Mouse (Mus musculus) layer of hippocampus, postnatal 25 days (tissue): ENCODE results near the gene Npat. TPM values are rescaled to one million over a fixed set of nuclear protein-coding genes. Genes with fewer than 3 reads are reported as not detected.
A peak's percentile ranks its signal among the peaks of the same experiment; 100 is the strongest.

ENCODE experiments used
- DNase-seq, 2 experiments: peaks; one replicate each; pipeline ENCODE4 v3.0.0; 2022; ENCODE audit warnings: mixed read lengths in 2 of 2, low spot score in 1 of 2; ENCODE audit errors: extremely low spot score in 1 of 2
- total RNA-seq, 2 experiments: library from RNA; stranded (reverse); gene quantifications; 2 replicates each; pipeline ENCODE4 v1.2.3; 2021

Gene Npat
- 10 to 100 TPM; 15.6 to 17.5 TPM for total RNA-seq

DNA sequence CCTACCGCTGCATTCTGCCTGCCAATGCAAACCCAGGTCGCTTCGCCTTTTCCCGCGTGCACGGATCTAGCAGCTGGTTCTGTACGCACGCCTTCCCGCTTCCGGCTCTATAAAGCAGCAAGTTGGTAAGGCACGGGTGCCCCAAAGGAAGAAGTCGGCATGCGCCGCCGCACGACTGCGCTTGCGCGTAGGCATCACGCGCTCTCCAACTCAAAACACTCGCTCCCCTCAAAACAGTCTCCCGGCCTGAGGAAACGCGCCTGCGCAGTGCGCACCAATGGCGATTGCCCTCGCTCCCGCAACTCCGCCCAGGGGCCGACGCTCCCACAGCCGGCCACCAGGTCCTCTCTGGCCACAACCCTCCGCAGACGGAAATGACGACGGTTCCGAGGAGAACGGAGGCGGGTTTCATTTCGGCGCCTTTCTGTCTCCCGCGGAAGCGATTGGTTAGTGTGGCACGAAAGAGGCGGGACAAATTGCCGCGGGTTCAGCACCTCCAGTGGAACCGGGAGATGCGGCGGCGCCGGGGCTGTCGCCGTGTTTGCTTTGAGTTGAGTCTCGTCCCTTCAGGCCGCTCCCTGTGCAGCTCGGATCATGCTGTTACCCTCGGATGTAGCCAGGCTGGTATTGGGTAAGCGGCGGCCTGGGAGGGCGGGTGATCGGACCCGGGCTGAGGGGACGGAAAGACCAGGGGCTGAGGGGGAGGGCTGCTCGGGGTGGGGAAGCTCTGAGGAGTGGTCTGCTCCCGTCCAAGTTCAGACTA is at the start of gene Npat, which contains the start of gene Atm:
Npat (plus strand) TSS at position 490 of the 763 bp plus-strand sequence.
Atm (minus strand) TSS at position 183 of the 763 bp plus-strand sequence.
- DNase-seq: peak; percentile 97 to 98

DNA sequence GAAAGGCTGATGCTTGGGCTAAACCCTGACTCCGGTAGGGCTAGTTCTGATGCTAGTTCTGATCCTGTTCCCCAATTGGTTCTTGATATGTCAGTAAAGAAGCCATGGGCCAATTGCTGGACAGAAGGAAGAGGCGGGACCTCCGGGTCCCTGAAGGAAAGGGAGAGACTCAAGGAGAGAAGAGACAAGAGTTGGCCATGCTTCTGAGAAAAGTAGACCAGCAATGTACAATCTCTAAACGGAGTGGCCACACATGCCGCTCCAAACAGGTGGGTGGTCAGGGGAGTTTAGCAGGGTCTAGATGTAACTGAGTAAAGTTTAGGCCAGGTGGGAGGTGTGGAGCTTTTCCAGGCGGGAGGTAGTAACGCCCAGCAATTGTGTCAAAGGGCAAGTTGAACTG is 28.8 kb upstream of the Npat start:
- DNase-seq: no peak

- DNase-seq: no peak
Measured at GRCm38 (mm10) chr9:53514091-53514490, 22.8 kb upstream of the Npat start.

DNA sequence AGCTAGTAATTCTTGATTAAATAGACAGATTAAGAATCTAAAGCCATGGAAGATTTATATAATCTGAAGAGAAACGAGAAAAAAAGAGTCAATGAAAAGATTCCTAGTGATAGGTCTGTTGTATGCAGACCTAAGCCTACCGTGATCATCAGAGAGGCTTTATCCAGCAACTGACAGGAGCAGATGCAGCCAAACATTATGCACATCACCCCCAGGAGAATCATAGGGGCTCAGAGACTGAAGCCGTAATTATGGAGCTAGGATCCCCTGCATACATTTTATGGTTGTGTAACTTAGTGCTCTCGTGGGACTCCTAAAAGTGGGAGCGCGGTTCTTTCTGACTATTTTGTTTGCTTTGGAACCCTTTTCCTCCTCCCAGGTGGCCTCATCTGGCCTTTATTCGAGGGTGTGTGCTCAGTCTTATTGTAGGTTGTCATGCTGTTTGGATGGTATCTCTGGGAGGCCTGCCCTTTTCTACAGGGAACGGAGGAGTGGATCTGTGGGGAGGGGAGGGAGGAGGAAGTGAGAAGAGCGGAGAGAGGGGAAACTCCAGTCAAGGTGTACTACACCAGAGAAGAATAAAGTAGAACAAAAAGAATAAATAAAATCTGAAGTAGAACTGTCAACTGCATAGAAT is 19.4 kb upstream of the Npat start:
- no peak for DNase-seq

DNA sequence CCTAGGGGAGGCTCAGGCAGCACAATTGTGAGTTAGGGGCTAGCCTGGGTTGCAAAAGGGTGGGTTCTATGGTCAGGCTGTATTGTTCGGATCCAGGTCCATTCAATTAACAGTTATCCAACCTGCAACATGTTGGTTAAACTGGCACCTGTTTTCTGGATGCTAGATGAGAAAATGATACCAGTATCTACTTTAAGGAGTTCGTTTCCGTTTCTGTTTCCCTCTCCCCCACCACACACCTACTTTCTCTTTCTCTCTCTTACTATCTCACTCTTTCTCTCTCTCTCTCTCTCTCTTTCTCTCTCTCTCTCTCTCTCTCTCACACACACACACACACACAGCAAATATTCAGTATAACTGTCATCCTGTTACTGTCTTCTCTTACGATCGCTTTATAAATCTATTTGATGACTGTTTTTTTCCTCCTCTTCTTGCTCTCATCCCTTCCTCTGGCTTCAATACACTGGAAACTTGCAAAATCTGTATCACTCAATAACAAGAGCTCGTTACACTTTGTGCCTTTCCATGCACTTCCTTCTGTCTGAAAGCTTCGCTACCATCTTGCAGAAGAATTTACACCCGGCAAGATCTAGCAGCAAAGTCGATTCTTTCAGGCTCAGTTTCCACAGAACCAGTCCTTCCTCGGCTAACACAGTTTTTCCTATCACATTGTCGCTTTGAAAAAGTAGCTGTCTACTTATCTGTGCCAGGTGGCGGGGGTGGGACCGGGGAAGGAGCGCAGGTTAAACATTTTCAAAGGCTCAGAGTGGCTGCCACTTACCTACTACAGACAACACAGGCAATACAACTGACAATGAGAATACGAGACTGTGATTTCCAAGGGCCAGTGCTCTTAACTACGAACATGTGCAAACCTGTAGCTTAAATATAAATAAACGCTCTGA is 1.2 kb upstream of the Npat start:
- DNase-seq: no peak

GRCm38 (mm10) chr9:53537336-53537965 is 604 bp downstream of the Npat start:
- peak in 1 of 2 experiments; percentile 11 for DNase-seq

DNA sequence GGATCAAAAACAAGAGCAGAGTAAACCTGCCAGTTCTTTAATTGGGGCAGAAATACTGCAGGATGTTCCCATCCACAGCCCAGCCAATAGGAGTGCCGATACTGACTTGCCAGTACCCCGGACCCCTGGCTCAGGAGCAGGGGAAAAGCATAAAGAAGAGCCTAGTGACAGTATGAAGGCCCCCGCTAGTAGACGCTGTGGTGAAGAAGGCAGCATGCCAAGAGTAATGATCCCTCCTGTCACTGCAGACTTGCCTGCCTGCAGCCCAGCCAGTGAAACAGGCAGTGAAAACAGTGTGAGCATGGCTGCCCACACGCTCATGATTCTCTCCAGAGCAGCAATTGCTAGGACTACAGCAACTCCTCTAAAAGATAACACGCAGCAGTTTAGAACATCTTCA is 33.8 kb downstream of the Npat start:
- DNase-seq: peak in 1 of 2 experiments; percentile 25

- no peak for DNase-seq
Measured at GRCm38 (mm10) chr9:53572516-53573307, 35.9 kb downstream of the Npat start.

DNA sequence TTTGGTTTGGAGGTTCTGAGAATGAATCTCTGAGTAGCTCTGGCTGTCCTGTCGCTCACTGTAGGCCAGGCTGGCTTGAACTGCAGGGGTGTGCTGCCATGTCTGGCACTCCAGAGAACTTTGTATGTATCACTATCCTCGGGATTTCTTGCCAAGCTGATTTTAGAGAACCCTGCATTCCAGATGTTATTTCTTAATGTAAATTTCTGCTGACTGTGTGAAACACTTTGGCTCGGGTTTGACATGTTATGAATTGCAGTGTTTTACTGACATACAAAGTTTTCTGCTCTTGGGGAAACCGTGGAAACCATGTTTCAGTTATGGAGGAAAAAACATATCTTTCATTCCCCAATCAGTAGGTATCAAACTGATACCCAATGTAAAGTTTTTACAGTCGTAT is 38.9 kb downstream of the Npat start:
- no peak for DNase-seq

GRCm38 (mm10) chr9:53581870-53582269 is 45.0 kb downstream of the Npat start:
- DNase-seq: no peak

DNA sequence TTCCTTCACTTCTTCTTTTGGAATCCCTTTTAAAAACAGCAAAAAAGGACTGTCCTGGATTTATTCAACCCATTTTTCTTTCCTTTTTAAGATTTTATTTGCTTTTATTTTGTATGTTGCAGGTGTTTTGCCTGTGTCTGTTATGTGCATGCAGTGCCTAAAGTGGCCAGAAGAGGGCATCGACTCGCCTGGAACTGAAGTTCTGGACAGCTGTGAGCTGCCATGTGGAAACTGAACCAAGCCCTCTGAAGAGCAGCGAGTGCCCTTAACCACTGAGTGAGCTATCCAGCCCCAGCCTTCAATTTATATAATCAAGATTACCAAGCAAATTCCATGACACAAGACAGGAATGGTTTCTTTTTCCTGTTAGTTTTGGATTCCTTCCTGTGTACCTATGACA is 57.9 kb downstream of the Npat start:
- DNase-seq: peak; percentile 33 to 73

- DNase-seq: no peak
Measured at GRCm38 (mm10) chr9:53596971-53597600, 60.2 kb downstream of the Npat start.

DNA sequence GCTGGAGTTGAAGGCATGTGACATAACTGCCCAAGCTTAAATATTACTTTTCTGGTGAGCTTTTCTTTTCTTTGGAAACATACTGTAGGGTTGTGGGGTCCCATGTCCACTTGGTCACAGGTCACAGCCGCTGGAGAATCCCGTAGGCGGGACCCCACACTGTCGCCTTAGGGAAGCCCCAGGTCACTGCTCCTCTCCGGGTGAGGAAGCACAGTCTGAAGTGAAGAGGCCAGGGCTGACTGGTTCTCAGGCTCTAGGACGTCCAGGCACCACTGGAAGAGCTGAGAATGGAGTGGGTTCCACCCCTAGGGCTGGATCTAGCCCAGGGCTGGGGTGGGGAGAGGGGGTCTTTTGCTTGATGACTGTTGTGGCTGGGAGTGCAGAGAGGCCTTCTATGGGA is 61.8 kb downstream of the Npat start:
- DNase-seq: no peak

- DNase-seq: no peak
Measured at GRCm38 (mm10) chr9:53601541-53601940, 64.7 kb downstream of the Npat start.

GRCm38 (mm10) chr9:53603384-53603783 is 66.5 kb downstream of the Npat start:
- no peak for DNase-seq

DNA sequence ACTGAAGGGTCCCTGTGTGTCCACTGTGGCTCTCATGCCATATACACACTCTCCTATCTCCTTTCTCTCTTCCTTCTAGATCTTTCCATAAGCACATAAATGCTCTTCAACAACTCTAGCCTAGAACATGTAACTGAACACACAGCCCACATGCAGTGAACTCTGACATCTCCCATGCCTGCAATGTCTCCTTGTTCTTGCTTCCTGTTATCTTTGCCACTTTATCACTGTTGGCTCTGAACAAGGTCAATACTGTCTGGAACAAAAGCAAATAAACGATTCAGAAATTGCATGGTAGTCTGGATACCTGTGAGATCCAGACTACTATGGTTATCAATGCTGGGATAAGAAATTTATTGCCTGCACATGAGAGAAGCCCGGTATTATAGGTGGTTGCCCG is 67.0 kb downstream of the Npat start:
- no peak for DNase-seq

DNA sequence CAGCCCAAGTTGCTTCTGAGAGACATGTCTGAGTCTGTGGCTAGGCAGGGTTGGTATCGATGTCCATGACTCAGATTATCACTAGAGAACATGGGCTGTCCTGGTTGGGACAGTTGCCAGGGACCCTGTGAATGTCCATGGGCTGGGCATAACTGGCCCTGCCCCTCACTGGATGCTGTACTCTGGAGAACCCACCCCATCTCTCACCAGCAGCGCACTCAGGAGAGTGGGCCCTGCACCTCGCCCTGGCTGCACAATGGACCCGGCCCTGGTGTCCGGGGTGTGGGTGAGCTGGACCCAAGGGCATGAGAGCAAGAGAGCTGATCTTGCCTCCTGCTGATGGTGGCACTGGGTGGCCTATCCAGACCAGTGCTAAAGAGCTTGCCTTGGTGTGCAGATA is 68.1 kb downstream of the Npat start:
- no peak for DNase-seq

- DNase-seq: no peak
Measured at GRCm38 (mm10) chr9:53607192-53607591, 70.3 kb downstream of the Npat start.

GRCm38 (mm10) chr9:53607816-53608215 is 71.0 kb downstream of the Npat start:
- DNase-seq: no peak
